Mouse (Mus musculus): ENCODE measurements at regions not wholly inside any gene's neighbourhood (a gene's known extent, or its start where the extent isn't known, plus 50 kb on each side); places are given as distances from the start of the nearest gene placed in this dataset.

DNA sequence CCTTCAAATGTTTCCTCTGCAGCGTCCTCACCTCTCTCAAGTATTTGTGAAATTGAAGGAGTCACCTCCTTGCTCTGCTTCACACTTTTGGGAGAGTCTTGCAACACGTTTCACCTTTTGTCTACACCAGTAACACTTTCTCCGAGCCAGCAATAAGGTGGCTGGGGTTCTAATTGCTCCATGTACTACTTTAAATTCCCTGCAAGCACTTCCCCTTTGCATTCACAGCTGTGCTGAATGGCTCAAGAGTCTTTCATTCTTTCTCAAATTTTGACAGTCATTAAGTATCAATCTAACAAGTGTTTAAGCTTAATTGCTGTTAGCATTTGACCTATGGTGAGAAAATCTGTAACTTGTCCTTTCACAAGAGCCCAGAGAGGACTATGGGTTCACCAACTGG lies 144.3 kb upstream of the Cdyl start:
- H3K27ac ChIP-seq (ENCODE audit: low read depth, low read length): no peak overlapping the region
- H3K9me3 ChIP-seq (ENCODE audit: control insufficient read depth, low read length): no peaks in the 10 kb centered on the region
- H3K4me2 ChIP-seq: no peak overlapping the region
- no peaks in the 10 kb centered on the region for H3K27me3 ChIP-seq (replicated peaks; ENCODE audit: control insufficient read depth, insufficient read depth, low read length)
- no peak for DNase-seq (ENCODE audit: low spot score)
- no peak overlapping the region for H3K9ac ChIP-seq (ENCODE audit: low read depth, low read length)
- ATAC-seq (replicated peaks; ENCODE audit: low FRiP score): no peak
- H3K4me1 ChIP-seq (replicated peaks; ENCODE audit: control insufficient read depth, insufficient read depth, low read length): no peaks in the 10 kb centered on the region
- no peak overlapping the region for H3K4me3 ChIP-seq (ENCODE audit: low read depth, low read length)
- 51% methylated on average over 3 of the region's 3 CpGs for whole genome bisulfite sequencing
- no peaks in the 10 kb centered on the region for H3K36me3 ChIP-seq (ENCODE audit: control insufficient read depth, insufficient read depth, low read length)

DNA sequence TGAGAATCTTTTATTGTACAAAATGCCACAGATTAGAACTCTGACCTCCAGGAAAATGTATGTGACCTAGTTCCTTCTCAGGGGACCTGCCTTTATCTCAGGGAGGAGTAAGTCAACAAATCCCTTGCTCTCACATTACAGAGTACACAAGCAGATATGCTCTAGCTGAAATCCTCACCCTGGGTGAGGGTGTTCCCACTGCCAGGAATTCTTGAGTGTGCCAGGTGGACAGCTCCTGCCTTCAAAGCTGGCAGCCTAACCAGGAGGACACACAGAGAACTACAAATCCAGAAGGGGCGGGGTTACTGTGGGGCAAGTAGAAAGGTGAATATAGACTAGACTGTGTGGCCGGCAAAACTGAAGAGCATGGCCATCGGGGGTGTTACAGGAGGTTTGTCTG lies 141.9 kb upstream of the Cdyl start:
- no peaks in the 10 kb centered on the region for H3K4me1 ChIP-seq (replicated peaks; ENCODE audit: control insufficient read depth, insufficient read depth, low read length)
- WGBS: 88% methylated on average over 3 of the region's 3 CpGs
- no peaks in the 10 kb centered on the region for H3K9me3 ChIP-seq (ENCODE audit: control insufficient read depth, low read length)
- H3K36me3 ChIP-seq (ENCODE audit: control insufficient read depth, insufficient read depth, low read length): no peaks in the 10 kb centered on the region
- H3K9ac ChIP-seq (ENCODE audit: low read depth, low read length): no peak overlapping the region
- no peak overlapping the region for H3K4me2 ChIP-seq
- ATAC-seq (replicated peaks; ENCODE audit: low FRiP score) (no peak), DNase-seq (ENCODE audit: low spot score) (no peak)
- no peak overlapping the region for H3K27ac ChIP-seq (ENCODE audit: low read depth, low read length)
- no peaks in the 10 kb centered on the region for H3K27me3 ChIP-seq (replicated peaks; ENCODE audit: control insufficient read depth, insufficient read depth, low read length)
- no peak overlapping the region for H3K4me3 ChIP-seq (ENCODE audit: low read depth, low read length)

DNA sequence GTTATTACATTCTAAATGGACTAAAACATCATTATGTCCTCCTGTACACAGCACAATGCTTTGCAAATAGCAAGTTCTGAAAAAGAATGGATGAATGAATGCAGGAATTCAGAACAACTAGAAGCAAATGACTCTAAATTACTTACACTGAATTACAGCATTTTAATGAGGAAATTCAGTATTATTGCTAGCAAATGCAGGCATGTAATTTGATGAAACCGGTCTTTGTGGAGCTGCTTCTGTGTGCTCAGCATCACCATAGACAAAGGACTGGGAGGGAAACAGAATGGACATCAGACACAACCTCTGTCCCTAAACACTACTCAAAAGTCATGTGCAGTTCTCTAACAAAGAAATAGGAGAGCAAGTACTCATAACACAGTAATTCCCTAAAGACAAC lies 137.4 kb upstream of the Cdyl start:
- WGBS: 93% methylated on average over 1 of the region's 1 CpGs
- no peaks in the 10 kb centered on the region for H3K27me3 ChIP-seq (replicated peaks; ENCODE audit: control insufficient read depth, insufficient read depth, low read length)
- no peak overlapping the region for H3K4me2 ChIP-seq
- H3K4me3 ChIP-seq (ENCODE audit: low read depth, low read length): no peak overlapping the region
- ATAC-seq (replicated peaks; ENCODE audit: low FRiP score) (no peak), DNase-seq (ENCODE audit: low spot score) (no peak)
- no peaks in the 10 kb centered on the region for H3K4me1 ChIP-seq (replicated peaks; ENCODE audit: control insufficient read depth, insufficient read depth, low read length)
- no peak overlapping the region for H3K9ac ChIP-seq (ENCODE audit: low read depth, low read length)
- no peaks in the 10 kb centered on the region for H3K9me3 ChIP-seq (ENCODE audit: control insufficient read depth, low read length)
- no peak overlapping the region for H3K27ac ChIP-seq (ENCODE audit: low read depth, low read length)
- no peaks in the 10 kb centered on the region for H3K36me3 ChIP-seq (ENCODE audit: control insufficient read depth, insufficient read depth, low read length)

- no peak for ATAC-seq (replicated peaks; ENCODE audit: low FRiP score)
- H3K36me3 ChIP-seq (ENCODE audit: control insufficient read depth, insufficient read depth, low read length): no peaks in the 10 kb centered on the region
- H3K4me3 ChIP-seq (ENCODE audit: low read depth, low read length): no peak overlapping the region
- WGBS: 58% methylated on average over 3 of the region's 3 CpGs
- no peaks in the 10 kb centered on the region for H3K9me3 ChIP-seq (ENCODE audit: control insufficient read depth, low read length)
- H3K27ac ChIP-seq (ENCODE audit: low read depth, low read length): no peak overlapping the region
- no peaks in the 10 kb centered on the region for H3K4me1 ChIP-seq (replicated peaks; ENCODE audit: control insufficient read depth, insufficient read depth, low read length)
- no peaks in the 10 kb centered on the region for H3K27me3 ChIP-seq (replicated peaks; ENCODE audit: control insufficient read depth, insufficient read depth, low read length)
- H3K4me2 ChIP-seq: no peak overlapping the region
- no peak overlapping the region for H3K9ac ChIP-seq (ENCODE audit: low read depth, low read length)
- DNase-seq (ENCODE audit: low spot score): no peak
Observed at GRCm38 (mm10) chr13:35529577-35529976, 130.1 kb upstream of the Cdyl start.

DNA sequence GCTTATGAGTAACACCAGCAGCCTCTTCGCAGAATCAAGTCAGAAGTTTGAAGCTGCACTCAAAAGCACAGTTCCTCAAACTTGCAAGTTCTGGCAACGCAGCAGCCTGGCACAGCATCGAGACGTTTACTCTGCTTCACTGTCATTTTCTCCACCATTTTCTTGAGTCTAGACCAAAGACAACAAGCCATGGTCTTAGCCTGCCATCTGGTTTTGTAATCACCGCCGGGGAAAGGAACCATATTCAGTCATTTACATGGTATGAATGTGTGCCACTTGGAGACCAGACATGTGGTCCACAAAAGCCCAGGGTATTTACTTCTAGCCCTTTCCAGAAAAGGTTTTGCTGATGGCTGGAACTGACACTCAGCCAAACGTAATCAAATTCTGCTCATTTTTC lies 122.5 kb upstream of the Cdyl start:
- no peak overlapping the region for H3K4me2 ChIP-seq
- H3K4me3 ChIP-seq (ENCODE audit: low read depth, low read length): no peak overlapping the region
- H3K27ac ChIP-seq (ENCODE audit: low read depth, low read length): no peak overlapping the region
- no peak overlapping the region for H3K9ac ChIP-seq (ENCODE audit: low read depth, low read length)
- DNase-seq (ENCODE audit: low spot score) (no peak), ATAC-seq (replicated peaks; ENCODE audit: low FRiP score) (no peak)
- WGBS: 88% methylated on average over 7 of the region's 7 CpGs
- no peaks in the 10 kb centered on the region for H3K27me3 ChIP-seq (replicated peaks; ENCODE audit: control insufficient read depth, insufficient read depth, low read length)
- H3K9me3 ChIP-seq (ENCODE audit: control insufficient read depth, low read length): no peaks in the 10 kb centered on the region
- no peaks in the 10 kb centered on the region for H3K4me1 ChIP-seq (replicated peaks; ENCODE audit: control insufficient read depth, insufficient read depth, low read length)
- H3K36me3 ChIP-seq (ENCODE audit: control insufficient read depth, insufficient read depth, low read length): no peaks in the 10 kb centered on the region

GRCm38 (mm10) chr13:35537936-35538335 lies 121.7 kb upstream of the Cdyl start:
- Histone ChIP-seq H3K4me2 (no peak overlapping the region), H3K36me3 (ENCODE audit: control insufficient read depth, insufficient read depth, low read length) (no peaks in the 10 kb centered on the region), H3K27ac (ENCODE audit: low read depth, low read length) (no peak overlapping the region), H3K4me3 (ENCODE audit: low read depth, low read length) (no peak overlapping the region), H3K9ac (ENCODE audit: low read depth, low read length) (no peak overlapping the region), H3K9me3 (ENCODE audit: control insufficient read depth, low read length) (no peaks in the 10 kb centered on the region), H3K27me3 (replicated peaks; ENCODE audit: control insufficient read depth, insufficient read depth, low read length) (no peaks in the 10 kb centered on the region), H3K4me1 (replicated peaks; ENCODE audit: control insufficient read depth, insufficient read depth, low read length) (no peaks in the 10 kb centered on the region)
- ATAC-seq (replicated peaks; ENCODE audit: low FRiP score): no peak
- WGBS: 73% methylated on average over 5 of the region's 5 CpGs
- DNase-seq (ENCODE audit: low spot score): no peak

DNA sequence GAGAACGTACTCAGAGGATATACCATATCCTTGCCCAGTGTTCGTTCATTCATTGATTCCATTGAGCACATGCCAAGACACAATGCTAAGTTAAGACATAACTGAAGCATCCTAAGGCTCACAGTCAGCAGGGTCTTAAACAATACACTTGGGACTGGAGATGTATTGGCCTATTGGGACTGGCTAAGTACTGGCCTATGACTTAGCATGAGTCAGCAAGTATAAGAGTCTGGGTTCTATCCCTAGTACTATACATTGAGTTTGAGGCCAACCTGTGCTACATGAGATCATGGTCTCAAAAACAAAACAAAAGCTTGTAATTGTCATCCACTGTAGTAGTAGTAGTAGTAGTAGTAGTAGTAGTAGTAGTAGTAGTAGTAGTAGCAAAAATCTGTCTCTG lies 119.2 kb upstream of the Cdyl start:
- H3K4me2 ChIP-seq: no peak overlapping the region
- H3K9ac ChIP-seq (ENCODE audit: low read depth, low read length): no peak overlapping the region
- ATAC-seq (replicated peaks; ENCODE audit: low FRiP score) (no peak), DNase-seq (ENCODE audit: low spot score) (no peak)
- H3K36me3 ChIP-seq (ENCODE audit: control insufficient read depth, insufficient read depth, low read length): no peaks in the 10 kb centered on the region
- no peak overlapping the region for H3K27ac ChIP-seq (ENCODE audit: low read depth, low read length)
- 87% methylated on average over 2 of the region's 2 CpGs for WGBS
- H3K27me3 ChIP-seq (replicated peaks; ENCODE audit: control insufficient read depth, insufficient read depth, low read length): no peaks in the 10 kb centered on the region
- H3K9me3 ChIP-seq (ENCODE audit: control insufficient read depth, low read length): no peaks in the 10 kb centered on the region
- no peaks in the 10 kb centered on the region for H3K4me1 ChIP-seq (replicated peaks; ENCODE audit: control insufficient read depth, insufficient read depth, low read length)
- no peak overlapping the region for H3K4me3 ChIP-seq (ENCODE audit: low read depth, low read length)

DNA sequence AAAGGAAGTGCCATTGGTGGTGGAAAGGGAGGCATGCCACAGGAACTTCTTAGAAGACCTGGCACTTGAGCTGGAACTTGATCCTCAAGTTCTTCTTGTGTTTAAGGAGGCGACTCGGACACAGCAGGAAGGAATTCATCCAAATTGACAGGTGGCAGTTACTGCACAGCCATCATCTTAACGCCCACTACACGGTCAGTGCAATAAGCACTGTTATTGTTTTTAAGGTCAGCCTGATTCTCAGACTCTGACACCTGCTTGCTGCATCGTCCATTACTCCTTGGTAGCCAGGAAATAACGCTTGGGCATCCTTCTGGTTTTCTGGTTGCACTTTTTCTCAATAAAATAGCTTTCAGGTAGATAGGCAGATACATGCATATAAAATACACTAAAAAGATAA lies 118.6 kb upstream of the Cdyl start:
- Histone ChIP-seq H3K27ac (ENCODE audit: low read depth, low read length) (no peak overlapping the region), H3K9me3 (ENCODE audit: control insufficient read depth, low read length) (no peaks in the 10 kb centered on the region), H3K4me2 (no peak overlapping the region), H3K4me3 (ENCODE audit: low read depth, low read length) (no peak overlapping the region), H3K9ac (ENCODE audit: low read depth, low read length) (no peak overlapping the region), H3K4me1 (replicated peaks; ENCODE audit: control insufficient read depth, insufficient read depth, low read length) (no peaks in the 10 kb centered on the region), H3K36me3 (ENCODE audit: control insufficient read depth, insufficient read depth, low read length) (no peaks in the 10 kb centered on the region), H3K27me3 (replicated peaks; ENCODE audit: control insufficient read depth, insufficient read depth, low read length) (no peaks in the 10 kb centered on the region)
- DNase-seq (ENCODE audit: low spot score): no peak
- 71% methylated on average over 6 of the region's 6 CpGs for WGBS
- ATAC-seq (replicated peaks; ENCODE audit: low FRiP score): no peak

DNA sequence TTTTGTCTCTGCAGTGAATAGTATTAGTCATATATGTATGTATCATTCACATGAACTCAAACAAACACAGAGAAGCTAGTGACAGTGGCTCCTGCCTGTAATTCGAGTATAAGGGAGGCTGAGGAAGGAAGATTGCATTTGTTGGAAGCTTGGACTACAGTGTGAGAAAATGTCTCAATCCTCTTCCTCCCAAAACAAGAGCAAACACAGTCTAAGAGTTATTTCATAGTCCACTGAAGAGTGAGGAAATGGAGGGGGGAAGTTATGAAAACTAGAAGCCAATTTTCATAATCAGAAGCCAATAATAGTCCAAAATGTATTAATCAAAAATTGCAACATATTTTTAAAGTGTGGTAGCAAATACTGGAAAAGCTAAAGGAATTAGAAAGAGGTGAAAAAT lies 95.6 kb upstream of the Cdyl start:
- no peaks in the 10 kb centered on the region for H3K9me3 ChIP-seq (ENCODE audit: control insufficient read depth, low read length)
- H3K27ac ChIP-seq (ENCODE audit: low read depth, low read length): no peak overlapping the region
- no peaks in the 10 kb centered on the region for H3K36me3 ChIP-seq (ENCODE audit: control insufficient read depth, insufficient read depth, low read length)
- H3K4me1 ChIP-seq (replicated peaks; ENCODE audit: control insufficient read depth, insufficient read depth, low read length): no peaks in the 10 kb centered on the region
- no peak overlapping the region for H3K4me2 ChIP-seq
- 34% methylated on average over 1 of the region's 1 CpGs for WGBS
- DNase-seq (ENCODE audit: low spot score): no peak
- no peak overlapping the region for H3K4me3 ChIP-seq (ENCODE audit: low read depth, low read length)
- ATAC-seq (replicated peaks; ENCODE audit: low FRiP score): no peak
- no peak overlapping the region for H3K9ac ChIP-seq (ENCODE audit: low read depth, low read length)
- H3K27me3 ChIP-seq (replicated peaks; ENCODE audit: control insufficient read depth, insufficient read depth, low read length): no peaks in the 10 kb centered on the region
